Mouse (Mus musculus): ENCODE measurements around the gene Med16. TPM values are rescaled to one million over a fixed set of nuclear protein-coding genes. Genes with fewer than 3 reads are reported as not detected.

Med16 gene
- polyA plus RNA-seq, 1 experiment from 2014 or later, result 33.2 TPM

DNA sequence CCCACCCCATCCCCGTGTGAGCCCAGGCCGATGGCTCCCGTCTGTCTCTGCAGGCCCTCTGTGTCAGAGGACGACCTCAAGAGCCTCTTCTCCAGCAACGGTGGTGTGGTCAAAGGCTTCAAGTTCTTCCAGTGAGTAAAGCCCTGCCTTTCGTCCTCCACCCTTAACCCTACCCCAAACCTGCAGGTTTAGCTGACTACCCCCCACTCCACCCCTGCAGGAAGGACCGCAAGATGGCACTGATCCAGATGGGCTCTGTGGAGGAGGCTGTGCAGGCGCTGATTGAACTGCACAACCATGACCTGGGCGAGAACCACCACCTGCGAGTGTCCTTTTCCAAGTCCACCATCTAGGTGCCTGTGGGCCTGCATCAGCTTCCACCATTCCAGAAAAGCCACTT lies 45.8 kb downstream of the Med16 start:
- WGBS, result 77% methylated on average over 10 of the region's 10 CpGs
- H3K4me1 ChIP-seq (ENCODE audit: control insufficient read depth, insufficient read depth, low read length), result peaks cover 16% of the 10 kb centered on the region

DNA sequence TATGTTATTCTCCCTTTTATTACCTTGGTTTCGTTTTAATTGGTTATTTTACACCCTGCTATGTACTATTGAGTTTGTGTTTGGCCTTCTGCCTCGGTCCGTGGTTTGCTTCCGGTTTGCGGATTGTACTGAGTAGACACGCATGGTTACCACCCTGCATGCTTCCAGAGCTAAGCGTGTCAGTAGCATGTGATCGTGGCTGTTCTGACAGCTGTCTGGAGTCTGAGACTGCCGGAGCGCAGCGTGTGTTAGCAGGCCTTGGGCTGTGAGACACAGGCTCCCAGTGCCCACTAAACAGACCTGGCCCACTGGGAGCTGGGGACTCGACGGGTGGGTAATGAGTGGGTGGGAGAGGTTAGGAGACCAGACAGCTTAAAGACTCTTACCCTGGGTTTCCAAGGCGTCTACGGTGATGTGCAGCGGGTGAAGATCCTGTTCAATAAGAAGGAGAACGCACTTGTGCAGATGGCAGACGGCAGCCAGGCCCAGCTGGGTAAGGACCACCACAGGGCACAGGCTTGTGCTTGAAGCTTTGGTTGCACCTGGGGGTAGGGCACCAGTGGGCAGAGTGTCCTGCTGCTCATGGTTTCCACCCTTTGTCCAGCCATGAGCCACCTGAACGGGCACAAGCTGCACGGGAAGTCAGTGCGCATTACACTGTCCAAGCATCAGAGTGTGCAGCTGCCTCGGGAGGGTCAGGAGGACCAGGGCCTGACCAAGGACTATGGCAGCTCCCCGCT lies 46.5 kb downstream of the Med16 start:
- 77% methylated on average over 23 of the region's 23 CpGs for WGBS
- Histone ChIP-seq H3K9ac (replicated peaks; ENCODE audit: low read depth, low read length) (no peak overlapping the region), H3K27ac (ENCODE audit: low read depth, low read length) (no peak overlapping the region), H3K36me3 (ENCODE audit: control insufficient read depth, insufficient read depth, low read length) (peaks cover 82% of the 10 kb centered on the region), H3K4me3 (ENCODE audit: low read depth, low read length) (no peak overlapping the region), H3K27me3 (ENCODE audit: control insufficient read depth, insufficient read depth, low read length) (no peaks in the 10 kb centered on the region; the same call in 1 of the 2 replicates), H3K9me3 (ENCODE audit: control insufficient read depth, low read length) (no peaks in the 10 kb centered on the region), H3K4me1 (ENCODE audit: control insufficient read depth, insufficient read depth, low read length) (peaks cover 23% of the 10 kb centered on the region), H3K4me2 (ENCODE audit: low read depth, low read length) (no peak overlapping the region)
- ATAC-seq (ENCODE audit: low read depth), result no peak

More for the DNA sequence above, 45.8 kb downstream of the Med16 start:
- no peak overlapping the region for H3K9ac ChIP-seq (replicated peaks; ENCODE audit: low read depth, low read length)
- H3K27me3 ChIP-seq (ENCODE audit: control insufficient read depth, insufficient read depth, low read length), result no peaks in the 10 kb centered on the region; the same call in 1 of the 2 replicates
- no peaks in the 10 kb centered on the region for H3K9me3 ChIP-seq (ENCODE audit: control insufficient read depth, low read length)
- H3K4me2 ChIP-seq (ENCODE audit: low read depth, low read length), result no peak overlapping the region
- H3K4me3 ChIP-seq (ENCODE audit: low read depth, low read length), result no peak overlapping the region
- H3K27ac ChIP-seq (ENCODE audit: low read depth, low read length), result no peak overlapping the region
- no peak for ATAC-seq (ENCODE audit: low read depth)
- H3K36me3 ChIP-seq (ENCODE audit: control insufficient read depth, insufficient read depth, low read length), result peaks cover 83% of the 10 kb centered on the region

DNA sequence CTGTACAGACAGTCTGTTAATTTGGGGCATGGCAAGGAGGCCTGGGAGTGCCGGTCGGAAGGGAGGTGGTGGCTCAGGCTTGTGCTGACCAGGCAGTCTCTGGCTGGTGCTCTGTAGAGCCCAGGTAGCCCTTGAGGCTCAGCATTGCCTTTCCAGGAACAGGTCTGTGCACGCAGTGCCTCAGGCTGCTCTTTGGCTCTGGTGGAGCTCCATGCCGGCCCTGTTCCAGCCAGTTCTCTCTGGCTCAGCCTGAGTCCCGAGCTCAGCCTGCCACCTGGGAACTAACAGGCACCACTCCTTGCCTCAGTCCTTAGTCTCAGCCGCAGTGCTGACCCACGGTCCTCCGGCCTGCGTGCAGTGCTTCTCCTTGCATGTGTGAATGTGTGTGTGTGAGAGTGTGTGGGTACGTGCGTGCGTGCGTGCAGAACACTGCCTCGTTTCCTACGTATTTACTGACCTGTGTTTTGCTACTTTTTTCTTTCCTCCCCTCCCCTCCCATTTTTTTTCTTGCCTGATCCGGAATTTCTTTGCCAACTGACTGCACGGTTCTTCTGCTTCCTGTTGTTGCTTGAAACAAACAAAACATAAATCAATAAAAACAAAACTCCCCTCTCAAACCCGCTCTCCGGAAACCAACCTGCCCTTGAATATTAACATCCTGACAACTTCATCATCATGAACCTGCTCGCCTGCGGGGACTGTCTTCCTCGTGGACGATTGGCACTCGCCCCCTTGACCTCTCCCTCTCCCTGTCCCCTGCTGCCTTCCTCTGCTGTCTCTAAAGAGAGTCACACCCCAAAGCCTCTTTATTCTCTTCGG lies 47.3 kb downstream of the Med16 start:
- H3K27ac ChIP-seq (ENCODE audit: low read depth, low read length), result no peak overlapping the region
- H3K4me1 ChIP-seq (ENCODE audit: control insufficient read depth, insufficient read depth, low read length), result peaks cover 31% of the 10 kb centered on the region
- no peaks in the 10 kb centered on the region for H3K9me3 ChIP-seq (ENCODE audit: control insufficient read depth, low read length)
- no peak overlapping the region for H3K9ac ChIP-seq (replicated peaks; ENCODE audit: low read depth, low read length)
- H3K36me3 ChIP-seq (ENCODE audit: control insufficient read depth, insufficient read depth, low read length), result peaks cover 79% of the 10 kb centered on the region
- 74% methylated on average over 25 of the region's 25 CpGs for WGBS
- H3K4me2 ChIP-seq (ENCODE audit: low read depth, low read length), result no peak overlapping the region
- ATAC-seq (ENCODE audit: low read depth), result no peak
- no peak overlapping the region for H3K4me3 ChIP-seq (ENCODE audit: low read depth, low read length)
- H3K27me3 ChIP-seq (ENCODE audit: control insufficient read depth, insufficient read depth, low read length), result no peaks in the 10 kb centered on the region; the same call in 1 of the 2 replicates

DNA sequence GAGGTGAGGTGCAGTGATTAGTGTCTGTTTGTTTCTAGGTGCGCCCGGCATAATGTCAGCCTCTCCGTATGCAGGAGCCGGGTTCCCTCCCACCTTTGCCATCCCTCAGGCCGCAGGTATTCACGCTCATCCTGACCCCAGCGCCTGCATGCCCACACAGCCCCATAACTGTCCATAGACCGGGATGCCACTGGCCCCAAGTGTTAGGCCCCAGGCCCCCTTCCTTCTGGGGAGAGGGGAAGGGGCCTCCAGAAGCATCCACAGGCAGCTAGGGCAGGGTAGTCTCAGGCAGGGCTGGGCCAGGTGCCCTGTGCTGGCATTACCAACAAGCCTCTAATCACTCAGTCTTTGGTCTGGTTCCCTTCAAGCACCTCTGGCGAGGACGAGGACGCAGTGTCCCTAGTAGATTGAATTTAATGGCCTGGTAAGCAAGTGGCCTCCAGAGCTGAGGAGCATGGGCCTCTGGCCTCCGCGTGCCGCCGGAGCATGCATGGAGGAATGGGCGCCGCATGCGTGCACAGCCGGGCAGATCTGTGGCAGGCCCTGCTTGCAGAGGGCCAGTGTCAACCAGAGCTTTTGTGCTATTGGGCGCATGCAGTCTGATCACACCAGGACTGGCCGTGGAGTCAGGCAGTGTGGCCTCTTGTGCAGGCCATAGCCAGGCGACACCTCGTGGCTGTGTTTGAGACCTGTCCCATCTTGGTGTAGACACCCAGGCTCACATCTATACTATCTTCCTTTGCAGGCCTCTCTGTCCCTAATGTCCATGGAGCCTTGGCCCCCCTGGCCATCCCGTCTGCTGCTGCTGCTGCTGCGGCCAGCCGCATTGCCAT lies 48.4 kb downstream of the Med16 start:
- no peak for ATAC-seq (ENCODE audit: low read depth)
- Histone ChIP-seq H3K9ac (replicated peaks; ENCODE audit: low read depth, low read length) (0 out of 2 replicates have a peak overlapping the region, but pooled peaks have one; percentile 11), H3K9me3 (ENCODE audit: control insufficient read depth, low read length) (no peaks in the 10 kb centered on the region), H3K4me2 (ENCODE audit: low read depth, low read length) (no peak overlapping the region), H3K36me3 (ENCODE audit: control insufficient read depth, insufficient read depth, low read length) (peaks cover 67% of the 10 kb centered on the region), H3K27me3 (ENCODE audit: control insufficient read depth, insufficient read depth, low read length) (no peaks in the 10 kb centered on the region; the same call in 1 of the 2 replicates), H3K4me3 (ENCODE audit: low read depth, low read length) (no peak overlapping the region), H3K27ac (ENCODE audit: low read depth, low read length) (no peak overlapping the region), H3K4me1 (ENCODE audit: control insufficient read depth, insufficient read depth, low read length) (peaks cover 41% of the 10 kb centered on the region)
- WGBS, result 92% methylated on average over 26 of the region's 26 CpGs

DNA sequence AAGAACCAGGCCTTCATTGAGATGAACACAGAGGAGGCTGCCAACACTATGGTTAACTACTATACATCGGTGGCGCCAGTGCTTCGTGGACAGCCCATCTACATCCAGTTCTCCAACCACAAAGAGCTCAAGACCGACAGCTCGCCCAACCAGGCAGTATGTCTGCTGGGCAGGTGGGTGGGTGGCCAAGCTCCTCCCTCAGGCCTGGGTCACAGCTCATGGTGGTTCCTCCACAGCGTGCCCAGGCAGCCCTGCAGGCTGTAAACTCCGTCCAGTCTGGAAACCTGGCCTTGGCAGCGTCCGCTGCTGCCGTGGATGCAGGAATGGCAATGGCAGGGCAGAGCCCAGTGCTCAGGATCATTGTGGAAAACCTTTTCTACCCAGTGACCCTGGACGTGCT lies 49.6 kb downstream of the Med16 start:
- no peak overlapping the region for H3K4me3 ChIP-seq (ENCODE audit: low read depth, low read length)
- ATAC-seq (ENCODE audit: low read depth), result no peak
- H3K4me2 ChIP-seq (ENCODE audit: low read depth, low read length), result no peak overlapping the region
- H3K9ac ChIP-seq (replicated peaks; ENCODE audit: low read depth, low read length), result no peak overlapping the region
- H3K27me3 ChIP-seq (ENCODE audit: control insufficient read depth, insufficient read depth, low read length), result no peaks in the 10 kb centered on the region; the same call in 1 of the 2 replicates
- H3K9me3 ChIP-seq (ENCODE audit: control insufficient read depth, low read length), result no peaks in the 10 kb centered on the region
- 87% methylated on average over 11 of the region's 11 CpGs for WGBS
- peaks cover 38% of the 10 kb centered on the region for H3K4me1 ChIP-seq (ENCODE audit: control insufficient read depth, insufficient read depth, low read length)
- peaks cover 57% of the 10 kb centered on the region for H3K36me3 ChIP-seq (ENCODE audit: control insufficient read depth, insufficient read depth, low read length)
- no peak overlapping the region for H3K27ac ChIP-seq (ENCODE audit: low read depth, low read length)

DNA sequence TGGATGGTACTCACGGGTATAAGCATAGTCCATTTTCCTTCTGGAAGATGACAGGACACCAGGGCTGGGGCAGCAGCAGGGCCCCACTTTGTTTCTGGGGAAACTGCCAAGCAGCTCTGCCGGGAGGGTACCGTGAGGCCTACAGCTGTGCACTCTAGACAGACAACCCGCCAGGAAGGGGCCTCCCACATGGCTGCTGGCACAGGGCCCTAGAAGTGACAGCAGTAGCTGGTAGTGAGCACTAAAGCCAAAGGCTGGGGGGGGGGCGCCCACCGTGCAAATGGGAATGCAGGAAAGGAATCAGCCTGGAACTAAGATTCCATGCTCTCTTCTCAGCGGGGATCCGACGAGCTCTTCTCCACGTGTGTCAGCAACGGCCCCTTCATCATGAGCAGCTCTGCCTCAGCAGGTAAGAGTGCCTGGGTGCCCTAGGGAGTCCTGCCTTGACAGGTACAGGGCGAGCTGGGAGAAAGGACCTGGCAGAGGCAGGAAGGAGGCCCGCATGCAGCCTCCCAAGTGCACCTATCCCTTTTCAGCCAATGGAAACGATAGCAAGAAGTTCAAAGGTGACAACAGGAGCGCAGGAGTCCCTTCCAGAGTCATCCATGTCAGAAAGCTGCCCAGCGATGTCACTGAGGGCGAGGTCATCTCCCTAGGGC lies 50.2 kb downstream of the Med16 start:
- 48% methylated on average over 16 of the region's 17 CpGs for WGBS
- Histone ChIP-seq H3K36me3 (ENCODE audit: control insufficient read depth, insufficient read depth, low read length) (peaks cover 57% of the 10 kb centered on the region), H3K4me3 (ENCODE audit: low read depth, low read length) (no peak overlapping the region), H3K4me2 (ENCODE audit: low read depth, low read length) (peak overlapping the region; percentile 99; the same call in 1 of the 2 replicates), H3K27me3 (ENCODE audit: control insufficient read depth, insufficient read depth, low read length) (no peaks in the 10 kb centered on the region; the same call in 1 of the 2 replicates), H3K9me3 (ENCODE audit: control insufficient read depth, low read length) (no peaks in the 10 kb centered on the region), H3K4me1 (ENCODE audit: control insufficient read depth, insufficient read depth, low read length) (peaks cover 38% of the 10 kb centered on the region), H3K9ac (replicated peaks; ENCODE audit: low read depth, low read length) (peak overlapping the region; percentile 12; the same call in 1 of the 2 replicates), H3K27ac (ENCODE audit: low read depth, low read length) (peak overlapping the region; percentile 56)
- no peak for ATAC-seq (ENCODE audit: low read depth)

DNA sequence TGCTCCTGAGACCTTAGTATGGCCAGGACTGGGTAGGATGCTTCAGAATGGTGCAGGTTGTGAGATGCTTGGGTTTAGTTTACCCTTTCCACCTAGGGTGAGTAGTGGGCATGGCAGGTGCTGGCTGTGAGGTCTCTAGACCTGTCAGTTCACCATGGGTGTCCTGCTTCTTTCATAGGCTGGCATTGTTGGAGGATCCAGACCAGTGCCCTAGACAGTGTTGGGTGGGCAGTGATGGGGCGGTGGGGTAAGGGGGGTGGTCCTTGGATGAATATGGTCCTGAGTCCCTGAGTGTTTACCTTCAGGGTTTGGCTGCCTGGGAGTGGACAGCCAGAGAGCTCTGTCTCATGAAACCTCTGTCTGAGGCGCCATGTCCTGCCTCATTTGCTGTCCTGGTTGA lies 50.8 kb downstream of the Med16 start:
- 74% methylated on average over 2 of the region's 2 CpGs for WGBS
- 0 out of 2 replicates have a peak overlapping the region, but pooled peaks have one; percentile 12 for H3K9ac ChIP-seq (replicated peaks; ENCODE audit: low read depth, low read length)
- ATAC-seq (ENCODE audit: low read depth), result no peak
- peak overlapping the region; percentile 56 for H3K27ac ChIP-seq (ENCODE audit: low read depth, low read length)
- peaks cover 53% of the 10 kb centered on the region for H3K36me3 ChIP-seq (ENCODE audit: control insufficient read depth, insufficient read depth, low read length)
- H3K4me2 ChIP-seq (ENCODE audit: low read depth, low read length), result peak overlapping the region; percentile 99
- H3K27me3 ChIP-seq (ENCODE audit: control insufficient read depth, insufficient read depth, low read length), result no peaks in the 10 kb centered on the region; the same call in 1 of the 2 replicates
- H3K4me3 ChIP-seq (ENCODE audit: low read depth, low read length), result 0 out of 2 replicates have a peak overlapping the region, but pooled peaks have one; percentile 97
- no peaks in the 10 kb centered on the region for H3K9me3 ChIP-seq (ENCODE audit: control insufficient read depth, low read length)
- H3K4me1 ChIP-seq (ENCODE audit: control insufficient read depth, insufficient read depth, low read length), result peaks cover 44% of the 10 kb centered on the region

DNA sequence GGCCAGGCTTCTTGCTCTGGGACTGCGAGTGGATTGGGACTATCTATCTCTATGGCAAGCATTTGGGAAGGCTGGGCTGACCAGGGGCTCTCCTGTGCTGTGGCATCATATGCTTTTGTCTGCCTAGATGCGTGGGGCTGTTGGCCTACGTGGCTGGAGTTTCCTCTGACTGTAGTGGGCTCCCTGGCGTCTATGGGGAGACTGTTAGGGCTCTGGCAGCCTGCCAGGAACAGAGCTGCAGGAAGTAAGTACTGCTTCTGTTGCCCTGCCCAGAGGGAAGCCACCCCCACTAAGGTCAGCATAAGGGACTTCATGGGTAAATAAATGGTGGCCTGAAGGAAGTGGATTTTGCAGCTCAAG lies 51.3 kb downstream of the Med16 start:
- Histone ChIP-seq H3K4me3 (ENCODE audit: low read depth, low read length) (peak overlapping the region; percentile 97), H3K27ac (ENCODE audit: low read depth, low read length) (peak overlapping the region; percentile 62), H3K4me1 (ENCODE audit: control insufficient read depth, insufficient read depth, low read length) (peaks cover 48% of the 10 kb centered on the region), H3K27me3 (ENCODE audit: control insufficient read depth, insufficient read depth, low read length) (no peaks in the 10 kb centered on the region; the same call in 1 of the 2 replicates), H3K9ac (replicated peaks; ENCODE audit: low read depth, low read length) (peak overlapping the region; percentile 96; the same call in 1 of the 2 replicates), H3K9me3 (ENCODE audit: control insufficient read depth, low read length) (no peaks in the 10 kb centered on the region), H3K4me2 (ENCODE audit: low read depth, low read length) (peak overlapping the region; percentile 99), H3K36me3 (ENCODE audit: control insufficient read depth, insufficient read depth, low read length) (peaks cover 48% of the 10 kb centered on the region)
- 27% methylated on average over 4 of the region's 4 CpGs for WGBS
- no peak for ATAC-seq (ENCODE audit: low read depth)
